Mouse (Mus musculus) liver, adult 2 months (tissue): Measurements from ENCODE around the gene Gm5799.
"Not testable (repeated sequence)": the region's sequence is repeated elsewhere in the genome, so short reads cannot be mapped to it uniquely, and the experiment has no call there.

ENCODE experiments used
- CTCF ChIP-seq: fragments of 200-500 bp; IDR thresholded peaks from 2 replicates; pipeline ENCODE4 v1.5.1; 2011; ENCODE audit warnings: low read depth, low read length, control low read depth
- POLR2A ChIP-seq: fragments of 200-500 bp; IDR thresholded peaks from 2 replicates; pipeline ENCODE4 v1.6.1; 2011; ENCODE audit warnings: low read length, control low read depth; ENCODE audit not compliant: insufficient read depth; ENCODE audit errors: extremely low read depth

GRCm38 (mm10) chr14:43543276-43543675, at the start of gene Gm5799:
- TF ChIP-seq CTCF, POLR2A: not testable (repeated sequence)
